Mouse (Mus musculus): ENCODE measurements at regions not wholly inside any gene's neighbourhood (a gene's known extent, or its start where the extent isn't known, plus 50 kb on each side); places are given as distances from the start of the nearest gene placed in this dataset.

- H3K36me3 ChIP-seq (ENCODE audit: control insufficient read depth in 1 of 2, insufficient read depth in 2 of 2, low read length in 2 of 2), result no peaks in the 10 kb centered on the region
- TF ChIP-seq EP300 (IDR thresholded peaks at IDR 0.05; ENCODE audit: low read depth in 1 of 2, low read length in 2 of 2) (no peak), TAL1 (IDR thresholded peaks at IDR 0.05; ENCODE audit: low read length) (no peak), MAZ (IDR thresholded peaks at IDR 0.05; ENCODE audit: low read depth, low read length) (no peak), CTCF (IDR thresholded peaks at IDR 0.05 in 2 of 3, conservative IDR thresholded peaks at IDR 0.05 in 1 of 3; ENCODE audit: control insufficient read depth in 1 of 3, insufficient read depth in 1 of 3, low read depth in 2 of 3, low read length in 3 of 3, poor library complexity in 1 of 3, severe bottlenecking in 1 of 3) (no peak), POLR2A (IDR thresholded peaks at IDR 0.05; ENCODE audit: control insufficient read depth in 1 of 2, insufficient read depth in 1 of 2, low read depth in 1 of 2, low read length in 2 of 2, poor library complexity in 1 of 2) (no peak), ZMIZ1 (IDR thresholded peaks at IDR 0.05; ENCODE audit: low read depth, low read length) (no peak), BHLHE40 (IDR thresholded peaks at IDR 0.05; ENCODE audit: borderline replicate concordance, low read depth, low read length) (no peak), MYC (IDR thresholded peaks at IDR 0.05; ENCODE audit: low read depth, low read length) (no peak), CHD2 (IDR thresholded peaks at IDR 0.05; ENCODE audit: low read length) (no peak), ETS1 (IDR thresholded peaks at IDR 0.05; ENCODE audit: low read depth, low read length) (no peak), CHD1 (IDR thresholded peaks at IDR 0.05; ENCODE audit: low read depth, low read length) (no peak)
- H3K9ac ChIP-seq (ENCODE audit: control insufficient read depth, low read depth, low read length, poor library complexity, severe bottlenecking), result no peak overlapping the region
Measured at GRCm38 (mm10) chr6:43851306-43851705, 185.2 kb upstream of the Tpk1 start.

GRCm38 (mm10) chr6:43838960-43839359 is 172.9 kb upstream of the Tpk1 start:
- H3K36me3 ChIP-seq (ENCODE audit: control insufficient read depth in 1 of 2, insufficient read depth in 2 of 2, low read length in 2 of 2), result no peaks in the 10 kb centered on the region
- no peaks in the 10 kb centered on the region for H3K79me2 ChIP-seq (ENCODE audit: control insufficient read depth, insufficient read depth, low read length, poor library complexity)
- no peak overlapping the region for H3K27ac ChIP-seq (ENCODE audit: control insufficient read depth, low read depth, low read length)
- no peak overlapping the region for H3K9ac ChIP-seq (ENCODE audit: control insufficient read depth, low read depth, low read length, poor library complexity, severe bottlenecking)
- no peaks in the 10 kb centered on the region for H3K9me3 ChIP-seq (replicated peaks; ENCODE audit: insufficient read depth, low read length)
- H3K4me3 ChIP-seq (ENCODE audit: control insufficient read depth in 1 of 2, insufficient read depth in 1 of 2, low read depth in 2 of 2, low read length in 2 of 2), result no peak overlapping the region
- no peaks in the 10 kb centered on the region for H3K27me3 ChIP-seq (ENCODE audit: control insufficient read depth in 1 of 2, insufficient read depth in 2 of 2, low read length in 2 of 2)
- H3K4me1 ChIP-seq (ENCODE audit: control insufficient read depth in 1 of 2, insufficient read depth in 2 of 2, low read length in 2 of 2), result no peaks in the 10 kb centered on the region
- no peak for DNase-seq (ENCODE audit: low read depth, low spot score)
- TF ChIP-seq RAD21 (IDR thresholded peaks at IDR 0.05; ENCODE audit: low read depth, low read length), result no peak
- no peak for TF ChIP-seq SMC3 (IDR thresholded peaks at IDR 0.05; ENCODE audit: low read depth, low read length)
- no peak for TF ChIP-seq BHLHE40 (IDR thresholded peaks at IDR 0.05; ENCODE audit: borderline replicate concordance, low read depth, low read length)
- TF ChIP-seq SIN3A (IDR thresholded peaks at IDR 0.05; ENCODE audit: low read length), result no peak
- no peak for TF ChIP-seq EP300 (IDR thresholded peaks at IDR 0.05; ENCODE audit: low read depth in 1 of 2, low read length in 2 of 2)
- no peak for TF ChIP-seq E2F4 (IDR thresholded peaks at IDR 0.05; ENCODE audit: borderline replicate concordance, low read depth, low read length)
- no peak for TF ChIP-seq ZMIZ1 (IDR thresholded peaks at IDR 0.05; ENCODE audit: low read depth, low read length)
- TF ChIP-seq ETS1 (IDR thresholded peaks at IDR 0.05; ENCODE audit: low read depth, low read length), result no peak
- no peak for TF ChIP-seq POLR2A (IDR thresholded peaks at IDR 0.05; ENCODE audit: control insufficient read depth in 1 of 2, insufficient read depth in 1 of 2, low read depth in 1 of 2, low read length in 2 of 2, poor library complexity in 1 of 2)
- no peak for TF ChIP-seq GATA1 (IDR thresholded peaks at IDR 0.05; ENCODE audit: low read depth, low read length)
- no peak for TF ChIP-seq TCF12 (IDR thresholded peaks at IDR 0.05; ENCODE audit: low read depth, low read length)
- no peak for TF ChIP-seq TBP (IDR thresholded peaks at IDR 0.05; ENCODE audit: low read depth, low read length)
- TF ChIP-seq ZC3H11A (IDR thresholded peaks at IDR 0.05; ENCODE audit: low read depth, low read length), result no peak
- no peak for TF ChIP-seq MEF2A (IDR thresholded peaks at IDR 0.05; ENCODE audit: extremely low read depth, insufficient replicate concordance, low read depth, low read length, poor library complexity, severe bottlenecking)
- TF ChIP-seq CTCF (IDR thresholded peaks at IDR 0.05 in 2 of 3, conservative IDR thresholded peaks at IDR 0.05 in 1 of 3; ENCODE audit: control insufficient read depth in 1 of 3, insufficient read depth in 1 of 3, low read depth in 2 of 3, low read length in 3 of 3, poor library complexity in 1 of 3, severe bottlenecking in 1 of 3), result no peak
- TF ChIP-seq JUND (IDR thresholded peaks at IDR 0.05; ENCODE audit: low read depth, low read length), result no peak
- TF ChIP-seq ZKSCAN1 (IDR thresholded peaks at IDR 0.05; ENCODE audit: low read depth, low read length), result no peak
- no peak for TF ChIP-seq CHD1 (IDR thresholded peaks at IDR 0.05; ENCODE audit: low read depth, low read length)
- TF ChIP-seq ELF1 (IDR thresholded peaks at IDR 0.05; ENCODE audit: low read depth, low read length), result no peak

More at GRCm38 (mm10) chr6:43851306-43851705, 185.2 kb upstream of the Tpk1 start:
- Histone ChIP-seq H3K4me3 (ENCODE audit: control insufficient read depth in 1 of 2, insufficient read depth in 1 of 2, low read depth in 2 of 2, low read length in 2 of 2) (no peak overlapping the region), H3K9me3 (replicated peaks; ENCODE audit: insufficient read depth, low read length) (no peaks in the 10 kb centered on the region), H3K27ac (ENCODE audit: control insufficient read depth, low read depth, low read length) (no peak overlapping the region), H3K27me3 (ENCODE audit: control insufficient read depth in 1 of 2, insufficient read depth in 2 of 2, low read length in 2 of 2) (no peaks in the 10 kb centered on the region), H3K79me2 (ENCODE audit: control insufficient read depth, insufficient read depth, low read length, poor library complexity) (no peaks in the 10 kb centered on the region), H3K4me1 (ENCODE audit: control insufficient read depth in 1 of 2, insufficient read depth in 2 of 2, low read length in 2 of 2) (no peaks in the 10 kb centered on the region)
- no peak for DNase-seq (ENCODE audit: low read depth, low spot score)

All from MEL (cell line).